Mouse (Mus musculus) gastrocnemius, adult 8-10 months (tissue): ENCODE measurements at regions not wholly inside any gene's neighbourhood (a gene's known extent, or its start where the extent isn't known, plus 50 kb on each side); places are given as distances from the start of the nearest gene placed in this dataset.

Experiments
- DNase-seq, 2 experiments: peaks; one replicate each; pipeline ENCODE4 v3.0.0; 2022; ENCODE audit warnings: low spot score in 2 of 2

GRCm38 (mm10) chr17:45928903-45929477 is 103.2 kb downstream of the Vegfa start:
- no peak for DNase-seq

GRCm38 (mm10) chr17:45928013-45928412 is 104.2 kb downstream of the Vegfa start:
- DNase-seq, result no peak

- peak in 1 of 2 experiments; percentile 21 for DNase-seq
These were observed 106.3 kb downstream of the Vegfa start for GRCm38 (mm10) chr17:45925845-45926244.

GRCm38 (mm10) chr17:45924595-45924994 is 107.6 kb downstream of the Vegfa start:
- DNase-seq, result no peak

- DNase-seq, result no peak
These were observed 108.9 kb downstream of the Vegfa start for GRCm38 (mm10) chr17:45923217-45923730.

- no peak for DNase-seq
These were observed 114.5 kb downstream of the Vegfa start for GRCm38 (mm10) chr17:45917647-45918046.

GRCm38 (mm10) chr17:45916937-45917336 is 115.2 kb downstream of the Vegfa start:
- DNase-seq, result no peak

- DNase-seq, result no peak
These were observed 117.4 kb downstream of the Vegfa start for GRCm38 (mm10) chr17:45914706-45915240.

GRCm38 (mm10) chr17:45914237-45914636 is 117.9 kb downstream of the Vegfa start:
- DNase-seq, result no peak

GRCm38 (mm10) chr17:45913671-45914070 is 118.5 kb downstream of the Vegfa start:
- DNase-seq, result no peak

GRCm38 (mm10) chr17:45912165-45912564 is 120.0 kb downstream of the Vegfa start:
- no peak for DNase-seq

- DNase-seq, result peak; percentile 70 to 85
These were observed 120.9 kb downstream of the Vegfa start for GRCm38 (mm10) chr17:45911201-45911731.

GRCm38 (mm10) chr17:45910245-45910644 is 121.9 kb downstream of the Vegfa start:
- DNase-seq, result no peak

- no peak for DNase-seq
These were observed 124.6 kb downstream of the Vegfa start for GRCm38 (mm10) chr17:45907587-45907986.

- no peak for DNase-seq
These were observed 126.6 kb downstream of the Vegfa start for GRCm38 (mm10) chr17:45905596-45905995.

- DNase-seq, result no peak
These were observed 127.9 kb downstream of the Vegfa start for GRCm38 (mm10) chr17:45904251-45904650.

GRCm38 (mm10) chr17:45903294-45903693 is 128.9 kb downstream of the Vegfa start:
- peak; percentile 40 to 64 for DNase-seq

GRCm38 (mm10) chr17:45902668-45903067 is 129.5 kb downstream of the Vegfa start:
- no peak for DNase-seq

- DNase-seq, result no peak
These were observed 135.3 kb downstream of the Vegfa start for GRCm38 (mm10) chr17:45896922-45897302.

- no peak for DNase-seq
These were observed 135.8 kb downstream of the Vegfa start for GRCm38 (mm10) chr17:45896142-45896921.

- no peak for DNase-seq
These were observed 138.0 kb downstream of the Vegfa start for GRCm38 (mm10) chr17:45894166-45894565.

GRCm38 (mm10) chr17:45893698-45894097 is 138.5 kb downstream of the Vegfa start:
- no peak for DNase-seq
